Mouse (Mus musculus): ENCODE results near the gene Yif1b. TPM values are rescaled to one million over a fixed set of nuclear protein-coding genes. Genes with fewer than 3 reads are reported as not detected.

The Yif1b gene
- polyA plus RNA-seq, 1 experiment from 2014 or later, result 104 TPM

- Histone ChIP-seq H3K27me3 (replicated peaks) (no peaks in the 10 kb centered on the region), H3K36me3 (peaks cover 3% of the 10 kb centered on the region; the same call in 1 of the 2 replicates), H3K9me3 (replicated peaks) (no peaks in the 10 kb centered on the region), H3K4me1 (replicated peaks) (peaks cover 35% of the 10 kb centered on the region), H3K4me2 (no peak overlapping the region), H3K27ac (ENCODE audit: poor library complexity, severe bottlenecking) (no peak overlapping the region), H3K4me3 (no peak overlapping the region), H3K9ac (no peak overlapping the region)
- ATAC-seq (ENCODE audit: insufficient number of reproducible peaks, low FRiP score), result peak; percentile 27; the same call in 1 of the 2 replicates
- 79% methylated on average over 10 of the region's 10 CpGs for WGBS
These were observed 21.9 kb downstream of the Yif1b start for GRCm38 (mm10) chr7:29259781-29260730.

- Histone ChIP-seq H3K4me2 (no peak overlapping the region), H3K9ac (no peak overlapping the region), H3K9me3 (replicated peaks) (no peaks in the 10 kb centered on the region), H3K4me1 (replicated peaks) (peaks cover 41% of the 10 kb centered on the region), H3K4me3 (no peak overlapping the region), H3K36me3 (peaks cover 3% of the 10 kb centered on the region; the same call in 1 of the 2 replicates), H3K27ac (ENCODE audit: poor library complexity, severe bottlenecking) (no peak overlapping the region), H3K27me3 (replicated peaks) (no peaks in the 10 kb centered on the region)
- 56% methylated on average over 6 of the region's 6 CpGs for WGBS
- no peak for ATAC-seq (ENCODE audit: insufficient number of reproducible peaks, low FRiP score)
These were observed 24.0 kb downstream of the Yif1b start for GRCm38 (mm10) chr7:29262151-29262550.

GRCm38 (mm10) chr7:29263831-29264230 lies 25.7 kb downstream of the Yif1b start:
- Histone ChIP-seq H3K9me3 (replicated peaks) (no peaks in the 10 kb centered on the region), H3K36me3 (no peaks in the 10 kb centered on the region), H3K9ac (no peak overlapping the region), H3K27ac (ENCODE audit: poor library complexity, severe bottlenecking) (no peak overlapping the region), H3K4me2 (no peak overlapping the region), H3K27me3 (replicated peaks) (no peaks in the 10 kb centered on the region), H3K4me3 (no peak overlapping the region), H3K4me1 (replicated peaks) (peaks cover 28% of the 10 kb centered on the region)
- ATAC-seq (ENCODE audit: insufficient number of reproducible peaks, low FRiP score), result no peak
- 85% methylated on average over 3 of the region's 3 CpGs for WGBS

- Histone ChIP-seq H3K27me3 (replicated peaks) (no peaks in the 10 kb centered on the region), H3K9me3 (replicated peaks) (no peaks in the 10 kb centered on the region), H3K27ac (ENCODE audit: poor library complexity, severe bottlenecking) (no peak overlapping the region), H3K4me2 (no peak overlapping the region), H3K4me1 (replicated peaks) (peaks cover 20% of the 10 kb centered on the region), H3K9ac (no peak overlapping the region), H3K4me3 (no peak overlapping the region), H3K36me3 (no peaks in the 10 kb centered on the region)
- 76% methylated on average over 7 of the region's 7 CpGs for WGBS
- no peak for ATAC-seq (ENCODE audit: insufficient number of reproducible peaks, low FRiP score)
These were observed 27.5 kb downstream of the Yif1b start for GRCm38 (mm10) chr7:29265636-29266035.

- Histone ChIP-seq H3K36me3 (no peaks in the 10 kb centered on the region), H3K9me3 (replicated peaks) (no peaks in the 10 kb centered on the region), H3K9ac (no peak overlapping the region), H3K4me2 (no peak overlapping the region), H3K27ac (ENCODE audit: poor library complexity, severe bottlenecking) (no peak overlapping the region), H3K27me3 (replicated peaks) (no peaks in the 10 kb centered on the region), H3K4me3 (no peak overlapping the region), H3K4me1 (replicated peaks) (peaks cover 30% of the 10 kb centered on the region)
- 73% methylated on average over 4 of the region's 4 CpGs for WGBS
- no peak for ATAC-seq (ENCODE audit: insufficient number of reproducible peaks, low FRiP score)
These were observed 28.8 kb downstream of the Yif1b start for GRCm38 (mm10) chr7:29266931-29267330.

- no peaks in the 10 kb centered on the region for H3K36me3 ChIP-seq
- no peak overlapping the region for H3K4me3 ChIP-seq
- H3K9ac ChIP-seq, result no peak overlapping the region
- H3K4me1 ChIP-seq (replicated peaks), result peaks cover 42% of the 10 kb centered on the region
- H3K27me3 ChIP-seq (replicated peaks), result no peaks in the 10 kb centered on the region
- H3K4me2 ChIP-seq, result no peak overlapping the region
- no peak overlapping the region for H3K27ac ChIP-seq (ENCODE audit: poor library complexity, severe bottlenecking)
- no peak for ATAC-seq (ENCODE audit: insufficient number of reproducible peaks, low FRiP score)
- WGBS, result 81% methylated on average over 4 of the region's 4 CpGs
- H3K9me3 ChIP-seq (replicated peaks), result no peaks in the 10 kb centered on the region
These were observed 32.3 kb downstream of the Yif1b start for GRCm38 (mm10) chr7:29270445-29270844.

GRCm38 (mm10) chr7:29271687-29272465 lies 33.7 kb downstream of the Yif1b start:
- H3K9me3 ChIP-seq (replicated peaks), result no peaks in the 10 kb centered on the region
- H3K27me3 ChIP-seq (replicated peaks), result no peaks in the 10 kb centered on the region
- WGBS, result 44% methylated on average over 8 of the region's 8 CpGs
- peak overlapping the region; percentile 31 for H3K4me2 ChIP-seq
- H3K36me3 ChIP-seq, result no peaks in the 10 kb centered on the region
- H3K4me3 ChIP-seq, result no peak overlapping the region
- H3K9ac ChIP-seq, result no peak overlapping the region
- peaks cover 33% of the 10 kb centered on the region for H3K4me1 ChIP-seq (replicated peaks)
- ATAC-seq (ENCODE audit: insufficient number of reproducible peaks, low FRiP score), result 0 out of 2 replicates have a peak, but pooled peaks have one; percentile 6
- H3K27ac ChIP-seq (ENCODE audit: poor library complexity, severe bottlenecking), result peak overlapping the region; percentile 80

GRCm38 (mm10) chr7:29276715-29277114 lies 38.6 kb downstream of the Yif1b start:
- no peaks in the 10 kb centered on the region for H3K27me3 ChIP-seq (replicated peaks)
- 60% methylated on average over 5 of the region's 5 CpGs for WGBS
- no peak for ATAC-seq (ENCODE audit: insufficient number of reproducible peaks, low FRiP score)
- no peak overlapping the region for H3K9ac ChIP-seq
- H3K9me3 ChIP-seq (replicated peaks), result no peaks in the 10 kb centered on the region
- no peak overlapping the region for H3K27ac ChIP-seq (ENCODE audit: poor library complexity, severe bottlenecking)
- no peak overlapping the region for H3K4me2 ChIP-seq
- H3K4me1 ChIP-seq (replicated peaks), result peaks cover 49% of the 10 kb centered on the region
- H3K36me3 ChIP-seq, result no peaks in the 10 kb centered on the region
- no peak overlapping the region for H3K4me3 ChIP-seq

- Histone ChIP-seq H3K9ac (no peak overlapping the region), H3K27me3 (replicated peaks) (peaks cover 8% of the 10 kb centered on the region), H3K36me3 (no peaks in the 10 kb centered on the region), H3K9me3 (replicated peaks) (no peaks in the 10 kb centered on the region), H3K4me2 (no peak overlapping the region), H3K27ac (ENCODE audit: poor library complexity, severe bottlenecking) (no peak overlapping the region), H3K4me3 (no peak overlapping the region), H3K4me1 (replicated peaks) (peaks cover 46% of the 10 kb centered on the region)
- no peak for ATAC-seq (ENCODE audit: insufficient number of reproducible peaks, low FRiP score)
- 81% methylated on average over 4 of the region's 4 CpGs for WGBS
These were observed 39.4 kb downstream of the Yif1b start for GRCm38 (mm10) chr7:29277510-29277909.

GRCm38 (mm10) chr7:29279261-29279660 lies 41.1 kb downstream of the Yif1b start:
- H3K9ac ChIP-seq, result no peak overlapping the region
- H3K4me2 ChIP-seq, result no peak overlapping the region
- peaks cover 37% of the 10 kb centered on the region for H3K4me1 ChIP-seq (replicated peaks)
- peak overlapping the region; percentile 30 for H3K27ac ChIP-seq (ENCODE audit: poor library complexity, severe bottlenecking)
- H3K36me3 ChIP-seq, result no peaks in the 10 kb centered on the region
- ATAC-seq (ENCODE audit: insufficient number of reproducible peaks, low FRiP score), result 0 out of 2 replicates have a peak, but pooled peaks have one; percentile 1
- peaks cover 16% of the 10 kb centered on the region for H3K27me3 ChIP-seq (replicated peaks)
- H3K9me3 ChIP-seq (replicated peaks), result no peaks in the 10 kb centered on the region
- H3K4me3 ChIP-seq, result no peak overlapping the region

- H3K27me3 ChIP-seq (replicated peaks), result peaks cover 21% of the 10 kb centered on the region
- peak overlapping the region; percentile 44 for H3K27ac ChIP-seq (ENCODE audit: poor library complexity, severe bottlenecking)
- peak; percentile 58 for ATAC-seq (ENCODE audit: insufficient number of reproducible peaks, low FRiP score)
These were observed 41.8 kb downstream of the Yif1b start for GRCm38 (mm10) chr7:29279924-29280323.

More at GRCm38 (mm10) chr7:29279924-29280323, 41.8 kb downstream of the Yif1b start:
- Histone ChIP-seq H3K4me2 (peak overlapping the region; percentile 91), H3K36me3 (no peaks in the 10 kb centered on the region), H3K4me3 (no peak overlapping the region), H3K9me3 (replicated peaks) (no peaks in the 10 kb centered on the region), H3K9ac (no peak overlapping the region), H3K4me1 (replicated peaks) (peaks cover 30% of the 10 kb centered on the region)
- WGBS, result 23% methylated on average over 8 of the region's 8 CpGs
